Comparison of ENCODE assay signal across 1 mouse cellular context in the genomic region with DNA sequence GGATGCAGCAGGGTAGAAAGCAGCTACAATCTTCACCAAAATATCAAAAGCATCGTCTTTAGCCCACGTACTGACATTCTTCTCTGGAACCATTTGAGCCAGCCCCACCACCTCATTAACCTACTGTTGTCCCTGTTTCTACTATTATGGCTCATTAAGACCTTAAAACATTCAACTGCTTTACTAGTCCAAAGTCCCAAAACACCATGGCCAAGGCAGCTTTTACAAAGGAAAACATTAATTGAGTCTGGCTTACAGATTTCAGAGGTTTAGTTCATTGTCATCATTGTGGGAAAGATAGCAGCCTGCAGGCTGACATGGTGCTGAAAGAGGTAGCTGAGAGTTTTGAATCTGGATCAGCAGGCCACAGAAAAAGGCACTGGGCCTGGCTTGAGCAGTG.
TF ChIP-seq lines count a peak whose summit lies in the region.

No protein-coding gene starts in this region.

TF ChIP-seq in ES-E14, 5 proteins besides CTCF, POLR2A, EP300 and RAD21:
- TF ChIP-seq ZNF384 (IDR thresholded peaks at IDR 0.05; ENCODE audit: low read depth, low read length) (no peak), CHD2 (IDR thresholded peaks at IDR 0.05; ENCODE audit: low read depth, low read length) (no peak), MAFK (IDR thresholded peaks at IDR 0.05; ENCODE audit: insufficient read depth, low read depth, low read length) (no peak), ZC3H11A (IDR thresholded peaks at IDR 0.05; ENCODE audit: borderline replicate concordance, low read depth, low read length) (no peak), HCFC1 (IDR thresholded peaks at IDR 0.05; ENCODE audit: borderline replicate concordance, insufficient read depth, low read length) (no peak)
